In the genomic region with DNA sequence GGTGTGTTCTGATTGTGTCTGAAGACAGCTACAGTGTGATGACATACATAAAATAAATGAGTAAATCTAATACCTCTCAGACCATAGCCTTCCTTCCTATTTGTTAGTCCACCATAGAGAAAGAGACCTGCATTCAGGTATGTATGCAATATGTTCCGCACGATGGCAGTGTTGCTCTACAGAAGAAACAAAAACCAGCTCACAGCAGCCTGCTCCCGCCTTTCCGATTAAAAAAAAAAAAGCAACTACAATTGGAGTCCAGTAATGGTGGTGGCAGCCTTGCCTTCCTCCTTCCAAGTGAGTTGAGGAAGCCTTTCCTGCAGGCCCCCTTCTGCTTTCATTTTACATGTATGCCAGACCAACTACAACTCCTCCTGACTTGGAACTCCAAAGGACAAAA, we compare ENCODE assay signal across 8 mouse cellular contexts.
DNase-seq lines count a peak whose midpoint lies in the region; ATAC-seq lines count a peak whose summit lies in the region.

No protein-coding gene starts in this region.

- H3K9ac ChIP-seq in heart, embryonic 15.5 days, result no peak overlapping the region

- no peaks in the 10 kb centered on the region for H3K4me1 ChIP-seq in heart, embryonic 15.5 days (replicated peaks)
- no peaks in the 10 kb centered on the region for H3K4me1 ChIP-seq in heart, embryonic 10.5 days

- DNase-seq in heart, embryonic 10.5 days (ENCODE audit: low spot score), result no peak
- DNase-seq in right cerebral cortex, postnatal 14 days, result peak; percentile 55
- DNase-seq in right cerebral cortex, postnatal 25 days, result no peak
- peak; percentile 36 for DNase-seq in liver
- peak; percentile 32 for DNase-seq in yolk sac, embryonic 10.5 days (ENCODE audit: low spot score)
- DNase-seq in spleen, adult 18-20 months, result no peak
- DNase-seq in adrenal gland, adult 8-10 months, result no peak

- no peak overlapping the region for H3K4me3 ChIP-seq in heart, embryonic 15.5 days
- H3K4me3 ChIP-seq in heart, embryonic 10.5 days, result no peak overlapping the region

- H3K27me3 ChIP-seq in heart, embryonic 15.5 days, result no peaks in the 10 kb centered on the region
- H3K27me3 ChIP-seq in heart, embryonic 10.5 days (ENCODE audit: insufficient read depth, poor library complexity, severe bottlenecking), result no peaks in the 10 kb centered on the region

- ATAC-seq in heart, embryonic 15.5 days (replicated peaks; ENCODE audit: insufficient number of reproducible peaks, insufficient read depth, low FRiP score, low read depth), result no peak

- no peak overlapping the region for H3K27ac ChIP-seq in heart, embryonic 15.5 days
- H3K27ac ChIP-seq in heart, embryonic 10.5 days, result no peak overlapping the region

- 69% methylated on average over 4 of the region's 4 CpGs for WGBS in heart, embryonic 15.5 days
- WGBS in heart, embryonic 10.5 days, result 55% methylated on average over 4 of the region's 4 CpGs

- peak overlapping the region; percentile 24; the same call in 1 of the 2 replicates for H3K4me2 ChIP-seq in heart, embryonic 15.5 days

- H3K36me3 ChIP-seq in heart, embryonic 15.5 days, result peaks cover 8% of the 10 kb centered on the region; the same call in 1 of the 2 replicates
- H3K36me3 ChIP-seq in heart, embryonic 10.5 days, result peaks cover 43% of the 10 kb centered on the region

- no peaks in the 10 kb centered on the region for H3K9me3 ChIP-seq in heart, embryonic 15.5 days (replicated peaks)
- no peaks in the 10 kb centered on the region for H3K9me3 ChIP-seq in heart, embryonic 10.5 days

Comparison
In these comparisons a context has a peak if more than half of its experiments do, and no peak if none do; other contexts are left out.
1. DNase-seq: peak in right cerebral cortex, postnatal 14 days (single experiment), liver (single experiment) and yolk sac, embryonic 10.5 days (single experiment); none in heart, embryonic 10.5 days (single experiment), right cerebral cortex, postnatal 25 days (single experiment), spleen, adult 18-20 months (0 of 2) and adrenal gland, adult 8-10 months (single experiment).